ENCODE assay signal across 13 mouse cellular contexts in genomic region chr2:164174649-164175395, GRCm38 (mm10). TPM values are rescaled to one million over a fixed set of nuclear protein-coding genes. Genes with fewer than 3 reads are reported as not detected.
DNase-seq lines count a peak whose midpoint lies in the region; ATAC-seq lines count a peak whose summit lies in the region.
"Had no signal": no experiment of that assay in that cellular context is flagged by ENCODE, and none has a peak within 500 bp of the region (broad histone marks: within the 10 kb centered on the region; RNA-seq: fewer than 3 reads in every experiment).

No protein-coding gene starts in this region.

- peak; percentile 66 for DNase-seq in left cerebral cortex, adult 11 months (ENCODE audit: low spot score)
- DNase-seq in left cerebral cortex, postnatal 4 days, result no peak
- DNase-seq in layer of hippocampus, postnatal 36 days, result peak; percentile 59 to 62
- DNase-seq in spleen, postnatal 36 days (ENCODE audit: low spot score in 2 of 2), result no peak
- DNase-seq in lung, postnatal 4 days, result no peak
- no peak for DNase-seq in lung, postnatal 14 days
- DNase-seq: heart, postnatal 36 days; midbrain, embryonic 14.5 days had no signal

- intact Hi-C loops in left cerebral cortex, postnatal 4 days (cut with DNase I), result loop anchor here (10.0 kb wide), 1 partner anchor 170 kb away; no protein-coding TSS in a partner anchor

- ATAC-seq in frontal cortex, adult (ENCODE audit: low TSS enrichment), result peak; percentile 78
- ATAC-seq: intestine, postnatal 0 days; lung, postnatal 0 days had no signal

RNA-seq across cellular contexts. Expression of gene Kcns1, which starts 3.9 kb away (rescaled TPM):
- 1 to 10 TPM; 8.1 to 9.0 TPM for total RNA-seq in left cerebral cortex, postnatal 4 days (2021)
- total RNA-seq in layer of hippocampus, postnatal 36 days (2021), result 1 to 10 TPM; 4.0 to 4.2 TPM
- total RNA-seq: heart, postnatal 36 days had no signal

RNA-seq across cellular contexts. Expression of gene Wfdc5, which starts 7.7 kb away (rescaled TPM):
- not detected for total RNA-seq in left cerebral cortex, postnatal 4 days (2021)
- total RNA-seq in layer of hippocampus, postnatal 36 days (2021), result not detected
- total RNA-seq: CH12.LX; gastrocnemius, postnatal 4 days; heart, postnatal 36 days had no signal

RNA-seq across cellular contexts. Expression of gene Wfdc12, which starts 15.6 kb away (rescaled TPM):
- not detected for total RNA-seq in left cerebral cortex, postnatal 4 days (2021)
- not detected for total RNA-seq in layer of hippocampus, postnatal 36 days (2021)
- total RNA-seq: CH12.LX; gastrocnemius, postnatal 4 days; heart, postnatal 36 days had no signal

RNA-seq across cellular contexts. Expression of gene Wfdc15a, which starts 25.1 kb away (rescaled TPM):
- not detected for total RNA-seq in left cerebral cortex, postnatal 4 days (2021)
- total RNA-seq in layer of hippocampus, postnatal 36 days (2021), result not detected
- total RNA-seq: CH12.LX; gastrocnemius, postnatal 4 days; heart, postnatal 36 days had no signal

RNA-seq across cellular contexts. Expression of gene Wfdc15b, which starts 46.6 kb away (rescaled TPM):
- total RNA-seq in left cerebral cortex, postnatal 4 days (2021), result not detected
- total RNA-seq in layer of hippocampus, postnatal 36 days (2021), result not detected
- total RNA-seq: CH12.LX; gastrocnemius, postnatal 4 days; heart, postnatal 36 days had no signal

Comparison
In these comparisons a context has a peak if more than half of its experiments do, and no peak if none do; other contexts are left out.
1. DNase-seq: peak in left cerebral cortex, adult 11 months (single experiment) and layer of hippocampus, postnatal 36 days (2 of 2); none in left cerebral cortex, postnatal 4 days (single experiment), spleen, postnatal 36 days (0 of 2), lung, postnatal 4 days (0 of 2) and lung, postnatal 14 days (single experiment).